Mouse (Mus musculus) stomach, embryonic 14.5 days (tissue): Measurements from ENCODE around the gene C77080. TPM values are rescaled to one million over a fixed set of nuclear protein-coding genes. Genes with fewer than 3 reads are reported as not detected.
"Not testable (repeated sequence)": the region's sequence is repeated elsewhere in the genome, so short reads cannot be mapped to it uniquely, and the experiment has no call there.

Source experiments
- ATAC-seq: fragments of 200-750 bp; cut with Nextera tagmentation; 2 replicates; pipeline ENCODE4 v1.8.0; 2017; ENCODE audit warnings: low read depth, moderate TSS enrichment; ENCODE audit not compliant: insufficient number of reproducible peaks, insufficient read depth, low FRiP score
- H3K27ac ChIP-seq: fragments of 300-500 bp; sonication (generic); 2 replicates; pipeline ENCODE4 v1.5.1; 2014; ENCODE audit warnings: mild to moderate bottlenecking, low read length, moderate library complexity, mixed read lengths
- H3K27me3 ChIP-seq: fragments of 300-500 bp; sonication (generic); 2 replicates; pipeline ENCODE4 v1.6.1; 2014; ENCODE audit warnings: low read length, control low read depth, mixed read lengths; ENCODE audit not compliant: control insufficient read depth, insufficient read depth
- H3K36me3 ChIP-seq: fragments of 300-500 bp; sonication (generic); 2 replicates; pipeline ENCODE4 v1.6.1; 2014; ENCODE audit warnings: mild to moderate bottlenecking, control low read depth, low read length, moderate library complexity, mixed read lengths; ENCODE audit not compliant: control insufficient read depth, insufficient read depth
- H3K4me1 ChIP-seq: fragments of 300-500 bp; sonication (generic); 2 replicates; pipeline ENCODE4 v1.6.1; 2014; ENCODE audit warnings: low read length, control low read depth, mixed read lengths; ENCODE audit not compliant: control insufficient read depth, insufficient read depth
- H3K4me2 ChIP-seq: fragments of 300-500 bp; sonication (generic); replicated peaks from 2 replicates; pipeline ENCODE4 v1.6.1; 2014; ENCODE audit warnings: low read depth, low read length, control low read depth
- H3K4me3 ChIP-seq: fragments of 300-500 bp; sonication (generic); 2 replicates; pipeline ENCODE4 v1.5.1; 2014; ENCODE audit warnings: low read depth, low read length, control low read depth
- H3K9ac ChIP-seq: fragments of 300-500 bp; sonication (generic); replicated peaks from 2 replicates; pipeline ENCODE4 v1.6.1; 2014; ENCODE audit warnings: low read depth, mild to moderate bottlenecking, control low read depth, low read length, moderate library complexity, mixed read lengths
- H3K9me3 ChIP-seq: fragments of 300-500 bp; sonication (generic); 2 replicates; pipeline ENCODE4 v1.6.1; 2016; ENCODE audit warnings: low read depth, low read length, control low read depth; ENCODE audit not compliant: control insufficient read depth
- WGBS: fragments of 180-500 bp; shearing (Covaris S2); extraction: QIAGEN DNeasy Blood & Tissue Kit; methylation state at CpG from one replicate; pipeline ENCODE4 v1.1.7; 2014; 5-methylcytosine and 5-hydroxymethylcytosine counted together
- polyA plus RNA-seq: library from polyadenylated mRNA; unstranded; fragments of >200 nt; fragmentation: Nextera tagmentation; extraction: Ambion mirVana; gene quantifications from 2 replicates; pipeline ENCODE4 v1.2.1, GENCODE M21; 2014

The C77080 gene
- polyA plus RNA-seq, 1 experiment from 2014 or later: 6.8 TPM

- 45% methylated on average over 55 of the region's 55 CpGs for WGBS
- peak; percentile 25; the same call in 1 of the 2 replicates for ATAC-seq
- peaks cover 54% of the 10 kb centered on the region for H3K36me3 ChIP-seq
- peak overlapping the region; percentile 15 for H3K4me3 ChIP-seq
- H3K4me1 ChIP-seq: peaks cover 28% of the 10 kb centered on the region
- no peak overlapping the region for H3K27ac ChIP-seq
- H3K9ac ChIP-seq: no peak overlapping the region
- H3K27me3 ChIP-seq: no peaks in the 10 kb centered on the region
- H3K9me3 ChIP-seq: no peaks in the 10 kb centered on the region
- H3K4me2 ChIP-seq: peak overlapping the region; percentile 37
Measured at GRCm38 (mm10) chr4:129223421-129224281, 37.6 kb downstream of the C77080 start.

GRCm38 (mm10) chr4:129222019-129222925, 38.9 kb downstream of the C77080 start:
- Histone ChIP-seq H3K27ac (no peak overlapping the region), H3K27me3 (no peaks in the 10 kb centered on the region), H3K4me3 (no peak overlapping the region), H3K36me3 (peaks cover 66% of the 10 kb centered on the region), H3K4me1 (peaks cover 18% of the 10 kb centered on the region), H3K9me3 (no peaks in the 10 kb centered on the region), H3K4me2 (no peak overlapping the region), H3K9ac (no peak overlapping the region)
- WGBS: 75% methylated on average over 29 of the region's 31 CpGs
- no peak for ATAC-seq

GRCm38 (mm10) chr4:129221097-129222010, 39.9 kb downstream of the C77080 start:
- no peak for ATAC-seq

GRCm38 (mm10) chr4:129220376-129221089, 40.7 kb downstream of the C77080 start:
- no peaks in the 10 kb centered on the region for H3K27me3 ChIP-seq
- 59% methylated on average over 7 of the region's 7 CpGs for WGBS
- ATAC-seq: no peak
- no peaks in the 10 kb centered on the region for H3K9me3 ChIP-seq
- H3K4me2 ChIP-seq: no peak overlapping the region
- no peak overlapping the region for H3K4me3 ChIP-seq
- H3K9ac ChIP-seq: no peak overlapping the region
- H3K36me3 ChIP-seq: peaks cover 77% of the 10 kb centered on the region
- 0 out of 2 replicates have a peak, but pooled peaks cover 5% of the 10 kb centered on the region for H3K4me1 ChIP-seq
- no peak overlapping the region for H3K27ac ChIP-seq

More at GRCm38 (mm10) chr4:129221097-129222010, 39.9 kb downstream of the C77080 start:
- H3K4me1 ChIP-seq: peaks cover 9% of the 10 kb centered on the region
- H3K9me3 ChIP-seq: no peaks in the 10 kb centered on the region
- H3K4me3 ChIP-seq: no peak overlapping the region
- 70% methylated on average over 23 of the region's 23 CpGs for WGBS
- H3K27ac ChIP-seq: no peak overlapping the region
- no peak overlapping the region for H3K9ac ChIP-seq
- H3K4me2 ChIP-seq: no peak overlapping the region
- no peaks in the 10 kb centered on the region for H3K27me3 ChIP-seq
- peaks cover 75% of the 10 kb centered on the region for H3K36me3 ChIP-seq

- ATAC-seq: no peak
- no peak overlapping the region for H3K27ac ChIP-seq
- H3K36me3 ChIP-seq: peaks cover 79% of the 10 kb centered on the region
- no peak overlapping the region for H3K4me3 ChIP-seq
- no peak overlapping the region for H3K9ac ChIP-seq
- WGBS: 90% methylated on average over 10 of the region's 10 CpGs
- H3K9me3 ChIP-seq: no peaks in the 10 kb centered on the region
- 0 out of 2 replicates have a peak, but pooled peaks cover 5% of the 10 kb centered on the region for H3K4me1 ChIP-seq
- no peak overlapping the region for H3K4me2 ChIP-seq
- no peaks in the 10 kb centered on the region for H3K27me3 ChIP-seq
Measured at GRCm38 (mm10) chr4:129219198-129219597, 42.0 kb downstream of the C77080 start.

GRCm38 (mm10) chr4:129218569-129219175, 42.5 kb downstream of the C77080 start:
- Histone ChIP-seq H3K27me3 (no peaks in the 10 kb centered on the region), H3K4me1 (0 out of 2 replicates have a peak, but pooled peaks cover 5% of the 10 kb centered on the region), H3K27ac (no peak overlapping the region), H3K9ac (no peak overlapping the region), H3K4me2 (no peak overlapping the region), H3K4me3 (no peak overlapping the region), H3K9me3 (no peaks in the 10 kb centered on the region), H3K36me3 (peaks cover 79% of the 10 kb centered on the region)
- ATAC-seq: no peak
- 78% methylated on average over 7 of the region's 7 CpGs for WGBS

- not testable (repeated sequence) for H3K4me3 ChIP-seq, ATAC-seq
- peaks cover 58% of the 10 kb centered on the region for H3K36me3 ChIP-seq
Measured at GRCm38 (mm10) chr4:129212486-129212885, 48.7 kb downstream of the C77080 start.

More at GRCm38 (mm10) chr4:129212486-129212885, 48.7 kb downstream of the C77080 start:
- not testable (repeated sequence) for H3K9me3 ChIP-seq, H3K27ac ChIP-seq, H3K9ac ChIP-seq, H3K4me1 ChIP-seq, H3K4me2 ChIP-seq, H3K27me3 ChIP-seq
- WGBS: 69% methylated on average over 3 of the region's 3 CpGs
